In the genomic region with DNA sequence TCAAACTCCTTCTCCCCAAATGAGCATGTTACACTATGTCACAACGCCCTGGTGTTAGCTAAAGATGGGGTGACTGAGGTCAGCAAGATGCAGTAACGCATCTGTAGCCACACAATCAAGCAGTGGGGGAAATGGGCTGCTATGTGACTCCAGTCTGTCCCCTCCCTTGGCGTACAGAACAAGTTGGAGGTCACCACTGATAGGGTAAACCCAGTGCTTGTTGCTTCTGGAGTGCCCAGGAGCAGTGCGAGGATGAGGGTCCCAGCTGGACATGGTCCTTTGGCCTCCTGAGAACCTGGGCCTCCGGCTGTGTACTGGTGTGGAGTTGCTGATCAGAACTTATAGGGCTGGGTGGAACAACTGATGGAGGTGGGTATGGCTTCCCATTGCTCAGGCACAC, we compare ENCODE assay signal across 19 mouse cellular contexts. TPM values are rescaled to one million over a fixed set of nuclear protein-coding genes. Genes with fewer than 3 reads are reported as not detected.
DNase-seq lines count a peak whose midpoint lies in the region; ATAC-seq lines count a peak whose summit lies in the region.
"Had no signal": no experiment of that assay in that cellular context is flagged by ENCODE, and none has a peak within 500 bp of the region (broad histone marks: within the 10 kb centered on the region; RNA-seq: fewer than 3 reads in every experiment).

No protein-coding gene starts in this region.

- no peaks in the 10 kb centered on the region for H3K36me3 ChIP-seq in heart, embryonic 13.5 days
- H3K36me3 ChIP-seq: limb, embryonic 15.5 days had no signal

- no peak overlapping the region for H3K27ac ChIP-seq in heart, embryonic 13.5 days (replicated peaks)
- H3K27ac ChIP-seq: heart, adult 2 months; hindbrain, embryonic 14.5 days; kidney, postnatal 0 days; limb, embryonic 15.5 days had no signal

- H3K4me1 ChIP-seq in heart, embryonic 13.5 days, result peaks cover 83% of the 10 kb centered on the region

- no peak overlapping the region for H3K4me3 ChIP-seq in heart, embryonic 13.5 days
- H3K4me3 ChIP-seq: heart, adult 2 months; limb, embryonic 15.5 days had no signal

- H3K9me3 ChIP-seq in heart, embryonic 13.5 days, result no peaks in the 10 kb centered on the region
- H3K9me3 ChIP-seq: limb, embryonic 15.5 days had no signal

- DNase-seq in adrenal gland, postnatal 14 days, result peak; percentile 2
- no peak for DNase-seq in adrenal gland, adult 8-10 months
- DNase-seq in heart, postnatal 4 days, result no peak
- DNase-seq in urinary bladder, postnatal 14 days (ENCODE audit: low spot score), result peak; percentile 2
- DNase-seq in urinary bladder, adult 2 months (ENCODE audit: low spot score), result no peak
- DNase-seq in layer of hippocampus, adult 9-11 months, result no peak
- DNase-seq in frontal cortex, postnatal 36 days (ENCODE audit: low spot score in 2 of 2), result no peak
- DNase-seq: cerebellum, adult 11 months; cerebellum, postnatal 36 days; lung, postnatal 36 days; thymus, adult 2 months had no signal

- no peaks in the 10 kb centered on the region for H3K27me3 ChIP-seq in heart, embryonic 13.5 days (replicated peaks)
- H3K27me3 ChIP-seq: limb, embryonic 15.5 days had no signal

- ATAC-seq in heart, embryonic 13.5 days (ENCODE audit: extremely low read depth, insufficient number of reproducible peaks, low FRiP score, low TSS enrichment), result no peak
- ATAC-seq: activated CD4-positive, CD25-positive, alpha-beta regulatory T cell, adult 4 months; intestine, embryonic 16.5 days had no signal

- 0 out of 2 replicates have a peak overlapping the region, but pooled peaks have one; percentile 34 for H3K4me2 ChIP-seq in heart, embryonic 13.5 days
- H3K4me2 ChIP-seq: hindbrain, embryonic 14.5 days; limb, embryonic 15.5 days; midbrain, embryonic 11.5 days had no signal

- H3K9ac ChIP-seq in heart, embryonic 13.5 days, result no peak overlapping the region
- H3K9ac ChIP-seq: hindbrain, embryonic 14.5 days; limb, embryonic 15.5 days had no signal

- WGBS in heart, embryonic 13.5 days, result 79% methylated on average over 5 of the region's 5 CpGs

RNA-seq across cellular contexts. Expression of gene Galnt10, which starts 8.6 kb away (rescaled TPM):
- total RNA-seq in adrenal gland, postnatal 14 days (2021), result 39.8 and 46.4 TPM in 2 replicates
- 10 to 100 TPM; 55.7 to 76.3 (median 61.3) TPM for total RNA-seq in adrenal gland, adult 8-10 months (2022)
- polyA plus RNA-seq in heart, embryonic 13.5 days (2015; fragmentation: Nextera tagmentation; extraction: Ambion mirVana), result 10.3 and 11.4 TPM in 2 replicates
- 1 to 10 TPM; 8.2 to 9.1 TPM for total RNA-seq in heart, postnatal 4 days (2021)
- polyA plus RNA-seq in urinary bladder, adult 2 months (2012; rRNA removed), result 14.1 and 17.9 TPM in 2 replicates

Comparison
In these comparisons a context has a peak if more than half of its experiments do, and no peak if none do; other contexts are left out.
1. DNase-seq: peak in adrenal gland, postnatal 14 days (single experiment) and urinary bladder, postnatal 14 days (single experiment); none in adrenal gland, adult 8-10 months (single experiment), heart, postnatal 4 days (single experiment), urinary bladder, adult 2 months (single experiment), layer of hippocampus, adult 9-11 months (single experiment) and frontal cortex, postnatal 36 days (0 of 2).